Mouse (Mus musculus): Measurements from ENCODE around the gene Golt1b. TPM values are rescaled to one million over a fixed set of nuclear protein-coding genes. Genes with fewer than 3 reads are reported as not detected.
A peak's percentile ranks its signal among the peaks of the same experiment; 100 is the strongest.

Golt1b gene
- polyA plus RNA-seq, 1 experiment from 2014 or later = 18.0 TPM

DNA sequence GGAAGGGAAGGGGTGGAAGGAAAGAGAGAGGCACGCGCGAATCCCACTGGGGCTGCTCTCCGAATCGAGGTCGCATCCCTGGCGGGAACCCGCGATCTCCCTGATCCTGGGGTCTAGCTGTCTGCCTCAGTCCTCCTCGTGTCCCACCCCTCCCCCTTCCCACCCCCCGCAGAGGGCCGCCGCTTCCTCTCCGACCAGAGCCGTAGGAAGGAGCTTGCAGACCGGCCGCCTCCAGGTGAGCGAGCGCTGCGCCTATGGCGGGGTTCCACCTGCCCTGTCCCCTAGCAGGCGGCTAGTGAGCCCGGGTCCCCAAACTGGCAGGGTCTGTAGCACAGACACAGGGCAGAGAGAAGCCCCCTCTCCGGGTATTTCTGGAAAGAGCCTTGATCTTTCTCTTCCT is 27.6 kb downstream of the Golt1b start:
- WGBS (ENCODE audit: insufficient replicate concordance) = 3% methylated on average over 22 of the region's 24 CpGs
- Histone ChIP-seq H3K4me3 (ENCODE audit: low read depth, low read length) (no peak overlapping the region), H3K9ac (replicated peaks) (no peak overlapping the region), H3K4me2 (ENCODE audit: low read depth, low read length) (no peak overlapping the region), H3K27me3 (ENCODE audit: insufficient read depth, low read length) (peaks cover 25% of the 10 kb centered on the region), H3K9me3 (ENCODE audit: low read length) (no peaks in the 10 kb centered on the region), H3K4me1 (ENCODE audit: insufficient read depth) (no peaks in the 10 kb centered on the region; the same call in 1 of the 2 replicates), H3K36me3 (replicated peaks; ENCODE audit: insufficient read depth, low read length) (no peaks in the 10 kb centered on the region), H3K27ac (ENCODE audit: low read depth) (no peak overlapping the region)
- DNase-seq (peak; percentile 16), ATAC-seq (no peak)
- TF ChIP-seq CTCF (IDR thresholded peaks at IDR 0.05; ENCODE audit: low read depth) = no peak
- TF ChIP-seq EP300 (IDR thresholded peaks at IDR 0.05; ENCODE audit: low read depth) = no peak

DNA sequence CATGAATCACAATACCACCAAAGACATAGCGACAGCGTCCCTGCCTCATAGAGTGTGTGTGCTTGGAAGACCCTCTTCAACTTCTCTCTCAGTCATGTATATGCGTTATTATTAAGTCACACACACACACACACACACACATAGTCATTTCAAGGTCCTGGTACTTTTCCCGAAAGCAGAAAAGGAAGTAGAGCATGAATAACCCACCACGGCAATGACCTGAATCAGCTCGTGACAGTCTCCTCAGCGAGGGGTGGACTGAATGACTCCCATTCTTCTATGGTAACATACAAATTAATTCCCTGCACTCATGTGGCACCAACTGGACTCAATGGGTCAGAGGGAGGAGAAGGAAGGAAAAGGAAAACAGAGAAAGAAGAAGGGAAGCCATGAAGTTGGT is 38.0 kb downstream of the Golt1b start:
- no peak overlapping the region for H3K9ac ChIP-seq (replicated peaks)
- H3K4me1 ChIP-seq (ENCODE audit: insufficient read depth) = no peaks in the 10 kb centered on the region
- ATAC-seq (no peak), DNase-seq (no peak)
- no peak for TF ChIP-seq EP300 (IDR thresholded peaks at IDR 0.05; ENCODE audit: low read depth)
- no peak for TF ChIP-seq CTCF (IDR thresholded peaks at IDR 0.05; ENCODE audit: low read depth)
- no peak overlapping the region for H3K4me2 ChIP-seq (ENCODE audit: low read depth, low read length)
- no peak overlapping the region for H3K27ac ChIP-seq (ENCODE audit: low read depth)
- no peaks in the 10 kb centered on the region for H3K27me3 ChIP-seq (ENCODE audit: insufficient read depth, low read length)
- peaks cover 18% of the 10 kb centered on the region for H3K36me3 ChIP-seq (replicated peaks; ENCODE audit: insufficient read depth, low read length)
- H3K4me3 ChIP-seq (ENCODE audit: low read depth, low read length) = no peak overlapping the region
- 57% methylated on average over 7 of the region's 7 CpGs for WGBS (ENCODE audit: insufficient replicate concordance)
- no peaks in the 10 kb centered on the region for H3K9me3 ChIP-seq (ENCODE audit: low read length)

DNA sequence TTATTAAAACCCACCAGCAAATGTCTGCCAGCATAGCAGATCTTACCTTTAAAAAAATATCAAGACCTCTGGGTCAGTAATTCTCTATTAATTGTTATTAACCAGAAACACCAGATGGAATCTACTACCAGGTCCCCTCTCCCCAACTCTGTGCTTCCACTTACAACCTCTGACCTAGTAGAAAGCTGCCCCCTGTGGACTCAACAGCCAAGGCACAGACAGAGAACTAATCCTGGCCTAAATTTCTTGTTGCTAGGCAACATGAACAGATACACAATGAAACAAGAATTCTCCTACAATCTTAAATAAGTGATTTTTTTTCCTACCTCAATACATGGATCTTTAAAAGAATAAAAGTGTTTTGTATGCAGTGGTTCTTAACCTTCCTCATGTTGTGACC is 42.1 kb downstream of the Golt1b start:
- ATAC-seq = no peak
- H3K9ac ChIP-seq (replicated peaks) = no peak overlapping the region
- H3K4me2 ChIP-seq (ENCODE audit: low read depth, low read length) = no peak overlapping the region
- no peak overlapping the region for H3K27ac ChIP-seq (ENCODE audit: low read depth)
- no peaks in the 10 kb centered on the region for H3K9me3 ChIP-seq (ENCODE audit: low read length)
- H3K27me3 ChIP-seq (ENCODE audit: insufficient read depth, low read length) = no peaks in the 10 kb centered on the region
- peaks cover 17% of the 10 kb centered on the region; the same call in 1 of the 2 replicates for H3K36me3 ChIP-seq (replicated peaks; ENCODE audit: insufficient read depth, low read length)
- no peak overlapping the region for H3K4me3 ChIP-seq (ENCODE audit: low read depth, low read length)
- DNase-seq = no peak
- no peaks in the 10 kb centered on the region for H3K4me1 ChIP-seq (ENCODE audit: insufficient read depth)
- TF ChIP-seq CTCF (IDR thresholded peaks at IDR 0.05; ENCODE audit: low read depth) (no peak), EP300 (IDR thresholded peaks at IDR 0.05; ENCODE audit: low read depth) (no peak)

DNA sequence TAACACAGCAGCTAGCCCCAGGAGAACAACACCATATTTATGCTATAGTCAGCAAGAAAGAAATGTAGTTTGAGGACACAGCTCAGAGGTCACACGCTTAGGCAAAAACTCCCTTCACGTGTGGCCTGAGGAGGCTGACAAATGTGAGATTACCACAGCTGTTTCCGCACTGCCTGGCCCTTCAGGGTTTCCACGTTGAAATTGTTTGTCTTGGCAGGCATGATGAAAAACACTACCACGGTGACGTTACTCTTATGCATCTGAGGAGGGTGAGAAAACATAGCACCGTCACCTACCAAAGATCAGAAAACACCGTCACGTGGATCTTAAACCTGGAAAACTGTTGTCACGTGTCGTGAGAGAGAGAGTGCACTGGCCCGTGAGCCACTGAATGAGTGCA is 64.4 kb downstream of the Golt1b start:
- no peak overlapping the region for H3K4me3 ChIP-seq (ENCODE audit: low read depth, low read length)
- WGBS (ENCODE audit: insufficient replicate concordance) = 81% methylated on average over 12 of the region's 12 CpGs
- no peak overlapping the region for H3K9ac ChIP-seq (replicated peaks)
- no peaks in the 10 kb centered on the region for H3K9me3 ChIP-seq (ENCODE audit: low read length)
- no peak overlapping the region for H3K27ac ChIP-seq (ENCODE audit: low read depth)
- TF ChIP-seq EP300 (IDR thresholded peaks at IDR 0.05; ENCODE audit: low read depth) = no peak
- no peak for TF ChIP-seq CTCF (IDR thresholded peaks at IDR 0.05; ENCODE audit: low read depth)
- ATAC-seq (peak; percentile 73), DNase-seq (no peak)
- H3K4me2 ChIP-seq (ENCODE audit: low read depth, low read length) = no peak overlapping the region
- no peaks in the 10 kb centered on the region for H3K4me1 ChIP-seq (ENCODE audit: insufficient read depth)
- no peaks in the 10 kb centered on the region for H3K27me3 ChIP-seq (ENCODE audit: insufficient read depth, low read length)
- peaks cover 9% of the 10 kb centered on the region; the same call in 1 of the 2 replicates for H3K36me3 ChIP-seq (replicated peaks; ENCODE audit: insufficient read depth, low read length)

DNA sequence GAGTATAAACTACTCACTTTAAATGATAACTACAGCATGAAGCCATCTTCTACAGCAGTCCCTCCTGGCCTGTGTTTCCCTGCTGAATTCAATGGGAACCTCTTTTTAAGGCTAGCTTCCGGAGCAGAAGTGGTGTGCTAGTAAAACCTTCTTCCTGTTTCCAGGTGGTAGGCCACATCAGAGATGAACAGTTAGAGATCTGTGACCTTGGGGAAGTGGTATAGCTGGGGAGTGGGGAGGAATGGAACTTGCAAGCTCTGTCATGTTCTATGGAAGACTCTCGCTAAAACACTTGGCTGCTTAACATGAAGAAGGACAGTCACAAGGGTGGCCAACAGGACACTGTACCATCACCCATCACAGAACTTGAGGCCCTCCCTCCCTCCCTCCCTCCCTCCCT is 66.3 kb downstream of the Golt1b start:
- H3K36me3 ChIP-seq (replicated peaks; ENCODE audit: insufficient read depth, low read length) = peaks cover 9% of the 10 kb centered on the region; the same call in 1 of the 2 replicates
- ATAC-seq = no peak
- no peak overlapping the region for H3K4me3 ChIP-seq (ENCODE audit: low read depth, low read length)
- H3K9me3 ChIP-seq (ENCODE audit: low read length) = no peaks in the 10 kb centered on the region
- H3K27me3 ChIP-seq (ENCODE audit: insufficient read depth, low read length) = no peaks in the 10 kb centered on the region
- no peak for DNase-seq
- no peak overlapping the region for H3K9ac ChIP-seq (replicated peaks)
- TF ChIP-seq CTCF (IDR thresholded peaks at IDR 0.05; ENCODE audit: low read depth) = no peak
- TF ChIP-seq EP300 (IDR thresholded peaks at IDR 0.05; ENCODE audit: low read depth) = no peak
- WGBS (ENCODE audit: insufficient replicate concordance) = 28% methylated on average over 2 of the region's 2 CpGs
- no peak overlapping the region for H3K4me2 ChIP-seq (ENCODE audit: low read depth, low read length)
- H3K4me1 ChIP-seq (ENCODE audit: insufficient read depth) = no peaks in the 10 kb centered on the region
- H3K27ac ChIP-seq (ENCODE audit: low read depth) = no peak overlapping the region

Other genes with a start within 250 kb of the Golt1b start
- gene Slco1a6, start 178.7 kb upstream of the Golt1b start, polyA plus RNA-seq (2015; fragmentation: Nextera tagmentation; extraction: Ambion mirVana) = not detected in 2 replicates
- gene Iapp, start 88.8 kb upstream of the Golt1b start, polyA plus RNA-seq (2015; fragmentation: Nextera tagmentation; extraction: Ambion mirVana) = 1.0 TPM in 1 of 2 replicates, not detected in the other
- gene Slco1a5, start 64.2 kb upstream of the Golt1b start, polyA plus RNA-seq (2015; fragmentation: Nextera tagmentation; extraction: Ambion mirVana) = not detected in 2 replicates
- 11.0 and 11.7 TPM in 2 replicates for gene Pyroxd1, start 41.6 kb upstream of the Golt1b start, polyA plus RNA-seq (2015; fragmentation: Nextera tagmentation; extraction: Ambion mirVana)
- 5.8 and 7.3 TPM in 2 replicates for gene Recql, start 134 bp upstream of the Golt1b start, polyA plus RNA-seq (2015; fragmentation: Nextera tagmentation; extraction: Ambion mirVana)
- gene Spx, start 26.2 kb downstream of the Golt1b start, polyA plus RNA-seq (2015; fragmentation: Nextera tagmentation; extraction: Ambion mirVana) = 0.09 TPM in 1 of 2 replicates, not detected in the other
- gene Gys2, start 85.9 kb downstream of the Golt1b start, polyA plus RNA-seq (2015; fragmentation: Nextera tagmentation; extraction: Ambion mirVana) = 90.8 and 92.7 TPM in 2 replicates
- 12.9 and 16.9 TPM in 2 replicates for gene Ldhb, start 120.7 kb downstream of the Golt1b start, polyA plus RNA-seq (2015; fragmentation: Nextera tagmentation; extraction: Ambion mirVana)
- gene Kcnj8, start 184.4 kb downstream of the Golt1b start, polyA plus RNA-seq (2015; fragmentation: Nextera tagmentation; extraction: Ambion mirVana) = 5.6 and 6.2 TPM in 2 replicates